Mouse (Mus musculus): ENCODE measurements around the gene Tmem30b. TPM values are rescaled to one million over a fixed set of nuclear protein-coding genes. Genes with fewer than 3 reads are reported as not detected.

Gene Tmem30b
- polyA plus RNA-seq, 1 experiment from 2014 or later: 38.6 TPM

GRCm38 (mm10) chr12:73516516-73516915 lies 29.7 kb downstream of the Tmem30b start:
- no peaks in the 10 kb centered on the region for H3K36me3 ChIP-seq (ENCODE audit: control insufficient read depth, insufficient read depth, low read length)
- H3K4me3 ChIP-seq (replicated peaks; ENCODE audit: low read length): no peak overlapping the region
- no peak overlapping the region for H3K4me2 ChIP-seq (ENCODE audit: low read depth, low read length)
- H3K9me3 ChIP-seq (replicated peaks; ENCODE audit: control insufficient read depth, low read length): no peaks in the 10 kb centered on the region
- H3K27me3 ChIP-seq (ENCODE audit: control insufficient read depth, insufficient read depth, low read length): no peaks in the 10 kb centered on the region
- H3K9ac ChIP-seq (ENCODE audit: low read length): no peak overlapping the region
- H3K27ac ChIP-seq (ENCODE audit: low read length): no peak overlapping the region
- ATAC-seq (ENCODE audit: insufficient read depth, low FRiP score): no peak
- H3K4me1 ChIP-seq (ENCODE audit: control insufficient read depth, insufficient read depth, low read length): peaks cover 3% of the 10 kb centered on the region; the same call in 1 of the 2 replicates
- WGBS: 88% methylated on average over 8 of the region's 8 CpGs

DNA sequence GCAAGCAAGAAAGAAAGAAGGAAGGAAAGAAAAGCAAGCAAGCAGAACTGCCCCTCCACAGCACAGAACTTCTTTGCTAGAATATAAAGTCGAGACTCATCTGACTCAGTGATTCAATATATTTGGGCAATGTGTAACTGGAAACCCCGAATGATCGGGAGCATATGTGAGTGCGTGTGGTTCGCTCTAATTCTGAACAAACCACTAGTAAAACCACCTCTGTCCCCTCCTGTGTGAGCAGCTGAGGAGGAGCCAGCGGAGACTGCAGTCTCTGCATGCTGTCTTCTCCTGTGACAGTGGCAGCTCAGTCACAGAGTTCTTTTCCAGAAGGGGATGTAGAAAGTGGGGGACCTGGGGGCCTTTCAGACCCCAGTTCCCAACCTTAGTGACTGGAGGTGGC lies 31.5 kb downstream of the Tmem30b start:
- H3K4me2 ChIP-seq (ENCODE audit: low read depth, low read length): no peak overlapping the region
- no peaks in the 10 kb centered on the region for H3K27me3 ChIP-seq (ENCODE audit: control insufficient read depth, insufficient read depth, low read length)
- H3K27ac ChIP-seq (ENCODE audit: low read length): no peak overlapping the region
- no peaks in the 10 kb centered on the region for H3K36me3 ChIP-seq (ENCODE audit: control insufficient read depth, insufficient read depth, low read length)
- no peak for ATAC-seq (ENCODE audit: insufficient read depth, low FRiP score)
- 64% methylated on average over 6 of the region's 6 CpGs for WGBS
- H3K4me3 ChIP-seq (replicated peaks; ENCODE audit: low read length): no peak overlapping the region
- no peaks in the 10 kb centered on the region for H3K9me3 ChIP-seq (replicated peaks; ENCODE audit: control insufficient read depth, low read length)
- no peak overlapping the region for H3K9ac ChIP-seq (ENCODE audit: low read length)
- 0 out of 2 replicates have a peak, but pooled peaks cover 3% of the 10 kb centered on the region for H3K4me1 ChIP-seq (ENCODE audit: control insufficient read depth, insufficient read depth, low read length)

GRCm38 (mm10) chr12:73513958-73514357 lies 32.2 kb downstream of the Tmem30b start:
- Histone ChIP-seq H3K4me1 (ENCODE audit: control insufficient read depth, insufficient read depth, low read length) (0 out of 2 replicates have a peak, but pooled peaks cover 3% of the 10 kb centered on the region), H3K9me3 (replicated peaks; ENCODE audit: control insufficient read depth, low read length) (no peaks in the 10 kb centered on the region), H3K27me3 (ENCODE audit: control insufficient read depth, insufficient read depth, low read length) (0 out of 2 replicates have a peak, but pooled peaks cover 5% of the 10 kb centered on the region), H3K36me3 (ENCODE audit: control insufficient read depth, insufficient read depth, low read length) (no peaks in the 10 kb centered on the region), H3K4me3 (replicated peaks; ENCODE audit: low read length) (no peak overlapping the region), H3K4me2 (ENCODE audit: low read depth, low read length) (no peak overlapping the region), H3K27ac (ENCODE audit: low read length) (no peak overlapping the region), H3K9ac (ENCODE audit: low read length) (no peak overlapping the region)
- no peak for ATAC-seq (ENCODE audit: insufficient read depth, low FRiP score)
- whole genome bisulfite sequencing: 83% methylated on average over 10 of the region's 10 CpGs

- H3K27me3 ChIP-seq (ENCODE audit: control insufficient read depth, insufficient read depth, low read length): 0 out of 2 replicates have a peak, but pooled peaks cover 5% of the 10 kb centered on the region
- no peak overlapping the region for H3K27ac ChIP-seq (ENCODE audit: low read length)
- H3K9me3 ChIP-seq (replicated peaks; ENCODE audit: control insufficient read depth, low read length): no peaks in the 10 kb centered on the region
- no peaks in the 10 kb centered on the region for H3K36me3 ChIP-seq (ENCODE audit: control insufficient read depth, insufficient read depth, low read length)
- H3K4me2 ChIP-seq (ENCODE audit: low read depth, low read length): no peak overlapping the region
- no peaks in the 10 kb centered on the region for H3K4me1 ChIP-seq (ENCODE audit: control insufficient read depth, insufficient read depth, low read length)
- WGBS: 83% methylated on average over 16 of the region's 16 CpGs
- no peak overlapping the region for H3K4me3 ChIP-seq (replicated peaks; ENCODE audit: low read length)
- ATAC-seq (ENCODE audit: insufficient read depth, low FRiP score): no peak
- H3K9ac ChIP-seq (ENCODE audit: low read length): no peak overlapping the region
These were observed 34.6 kb downstream of the Tmem30b start for GRCm38 (mm10) chr12:73511467-73512047.

GRCm38 (mm10) chr12:73507105-73507504 lies 39.1 kb downstream of the Tmem30b start:
- H3K4me3 ChIP-seq (replicated peaks; ENCODE audit: low read length): peak overlapping the region; percentile 9; the same call in 1 of the 2 replicates
- 52% methylated on average over 14 of the region's 14 CpGs for WGBS
- peak overlapping the region; percentile 59 for H3K27ac ChIP-seq (ENCODE audit: low read length)
- peak overlapping the region; percentile 38 for H3K4me2 ChIP-seq (ENCODE audit: low read depth, low read length)
- ATAC-seq (ENCODE audit: insufficient read depth, low FRiP score): peak; percentile 77
- no peaks in the 10 kb centered on the region for H3K9me3 ChIP-seq (replicated peaks; ENCODE audit: control insufficient read depth, low read length)
- peaks cover 5% of the 10 kb centered on the region; the same call in 1 of the 2 replicates for H3K27me3 ChIP-seq (ENCODE audit: control insufficient read depth, insufficient read depth, low read length)
- H3K9ac ChIP-seq (ENCODE audit: low read length): no peak overlapping the region
- no peaks in the 10 kb centered on the region for H3K36me3 ChIP-seq (ENCODE audit: control insufficient read depth, insufficient read depth, low read length)
- H3K4me1 ChIP-seq (ENCODE audit: control insufficient read depth, insufficient read depth, low read length): no peaks in the 10 kb centered on the region

DNA sequence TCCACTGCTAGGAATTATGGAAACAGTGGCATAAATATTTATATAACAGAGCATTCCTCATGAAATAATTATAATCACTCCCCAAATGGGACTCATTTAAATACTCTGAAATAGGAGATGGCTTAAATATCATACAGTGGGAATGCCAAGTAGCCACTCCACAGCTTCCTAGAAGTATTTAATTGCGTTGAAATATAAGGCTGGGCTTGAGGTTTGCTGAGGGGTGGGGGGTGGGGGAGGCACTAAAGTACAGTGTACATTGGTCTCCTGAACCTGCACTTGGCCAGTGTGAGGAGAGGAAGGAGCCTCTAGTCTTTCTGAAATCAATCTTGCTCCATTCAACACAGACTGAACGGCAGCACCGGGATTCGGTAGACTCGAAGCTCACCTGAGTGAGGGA lies 39.5 kb downstream of the Tmem30b start:
- WGBS: 53% methylated on average over 5 of the region's 5 CpGs
- H3K27me3 ChIP-seq (ENCODE audit: control insufficient read depth, insufficient read depth, low read length): peaks cover 5% of the 10 kb centered on the region; the same call in 1 of the 2 replicates
- H3K9ac ChIP-seq (ENCODE audit: low read length): no peak overlapping the region
- no peaks in the 10 kb centered on the region for H3K4me1 ChIP-seq (ENCODE audit: control insufficient read depth, insufficient read depth, low read length)
- H3K4me3 ChIP-seq (replicated peaks; ENCODE audit: low read length): peak overlapping the region; percentile 9; the same call in 1 of the 2 replicates
- H3K9me3 ChIP-seq (replicated peaks; ENCODE audit: control insufficient read depth, low read length): no peaks in the 10 kb centered on the region
- peak overlapping the region; percentile 59 for H3K27ac ChIP-seq (ENCODE audit: low read length)
- ATAC-seq (ENCODE audit: insufficient read depth, low FRiP score): no peak
- no peaks in the 10 kb centered on the region for H3K36me3 ChIP-seq (ENCODE audit: control insufficient read depth, insufficient read depth, low read length)
- peak overlapping the region; percentile 38 for H3K4me2 ChIP-seq (ENCODE audit: low read depth, low read length)

GRCm38 (mm10) chr12:73500689-73501326 lies 45.4 kb downstream of the Tmem30b start:
- H3K27ac ChIP-seq (ENCODE audit: low read length): no peak overlapping the region
- no peak for ATAC-seq (ENCODE audit: insufficient read depth, low FRiP score)
- 42% methylated on average over 5 of the region's 5 CpGs for WGBS
- no peaks in the 10 kb centered on the region for H3K36me3 ChIP-seq (ENCODE audit: control insufficient read depth, insufficient read depth, low read length)
- no peak overlapping the region for H3K4me2 ChIP-seq (ENCODE audit: low read depth, low read length)
- H3K4me3 ChIP-seq (replicated peaks; ENCODE audit: low read length): no peak overlapping the region
- H3K27me3 ChIP-seq (ENCODE audit: control insufficient read depth, insufficient read depth, low read length): no peaks in the 10 kb centered on the region; the same call in 1 of the 2 replicates
- H3K9ac ChIP-seq (ENCODE audit: low read length): no peak overlapping the region
- H3K4me1 ChIP-seq (ENCODE audit: control insufficient read depth, insufficient read depth, low read length): no peaks in the 10 kb centered on the region
- no peaks in the 10 kb centered on the region for H3K9me3 ChIP-seq (replicated peaks; ENCODE audit: control insufficient read depth, low read length)

DNA sequence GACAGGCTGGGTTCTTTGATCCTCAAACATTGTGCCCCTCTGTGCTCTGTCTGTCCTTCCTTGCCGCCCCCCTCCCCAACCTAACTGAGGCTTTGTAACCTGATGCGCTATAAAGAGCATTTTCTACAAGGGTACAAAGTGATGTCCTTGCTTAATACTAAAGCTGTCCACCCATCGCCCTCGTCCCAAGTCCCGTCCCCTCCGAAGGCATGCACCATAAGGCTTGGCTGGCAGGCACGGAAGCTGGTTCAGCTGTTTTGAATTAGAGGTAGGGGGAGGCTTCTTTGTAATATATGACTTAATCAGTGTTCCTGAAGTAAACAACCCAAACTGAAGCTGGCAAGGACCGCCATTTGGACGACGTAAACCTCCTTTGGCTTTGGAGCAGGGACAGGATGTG lies 51.0 kb downstream of the Tmem30b start:
- H3K4me1 ChIP-seq (ENCODE audit: control insufficient read depth, insufficient read depth, low read length): no peaks in the 10 kb centered on the region
- H3K9ac ChIP-seq (ENCODE audit: low read length): no peak overlapping the region
- no peaks in the 10 kb centered on the region for H3K9me3 ChIP-seq (replicated peaks; ENCODE audit: control insufficient read depth, low read length)
- no peaks in the 10 kb centered on the region for H3K27me3 ChIP-seq (ENCODE audit: control insufficient read depth, insufficient read depth, low read length)
- H3K4me2 ChIP-seq (ENCODE audit: low read depth, low read length): no peak overlapping the region
- no peaks in the 10 kb centered on the region for H3K36me3 ChIP-seq (ENCODE audit: control insufficient read depth, insufficient read depth, low read length)
- no peak overlapping the region for H3K4me3 ChIP-seq (replicated peaks; ENCODE audit: low read length)
- ATAC-seq (ENCODE audit: insufficient read depth, low FRiP score): no peak
- no peak overlapping the region for H3K27ac ChIP-seq (ENCODE audit: low read length)
- WGBS: 78% methylated on average over 10 of the region's 10 CpGs

DNA sequence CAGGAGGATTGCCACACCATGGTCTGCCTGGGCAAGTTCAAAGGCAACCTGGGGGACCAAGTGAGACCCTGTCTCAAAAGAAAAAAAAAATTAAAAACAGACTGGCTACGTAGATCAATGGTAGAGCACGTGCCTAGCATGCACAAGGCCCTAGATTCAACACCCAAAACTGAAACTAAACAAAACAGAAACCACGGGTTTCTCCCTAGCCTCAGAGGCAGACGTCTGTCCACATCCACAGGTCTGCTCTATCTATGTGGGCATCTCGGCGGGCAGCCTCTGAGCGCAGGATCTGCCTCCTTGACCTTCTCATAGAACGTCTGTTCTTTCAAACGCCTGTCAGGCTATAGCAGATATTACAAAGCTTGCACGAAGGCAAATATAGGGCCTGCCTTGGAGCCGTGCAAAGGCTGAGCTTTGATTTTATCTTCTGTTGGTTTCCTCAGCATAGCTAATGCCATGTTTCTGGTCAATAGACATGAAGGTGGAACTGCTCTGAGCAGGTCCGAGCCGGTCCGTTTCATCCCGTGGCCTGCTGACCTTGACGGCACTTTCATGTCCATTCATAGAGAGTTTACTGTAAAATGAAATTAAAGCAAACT lies 52.2 kb downstream of the Tmem30b start:
- Histone ChIP-seq H3K9ac (ENCODE audit: low read length) (no peak overlapping the region), H3K27ac (ENCODE audit: low read length) (no peak overlapping the region), H3K4me2 (ENCODE audit: low read depth, low read length) (no peak overlapping the region), H3K27me3 (ENCODE audit: control insufficient read depth, insufficient read depth, low read length) (no peaks in the 10 kb centered on the region), H3K9me3 (replicated peaks; ENCODE audit: control insufficient read depth, low read length) (no peaks in the 10 kb centered on the region), H3K4me3 (replicated peaks; ENCODE audit: low read length) (no peak overlapping the region), H3K36me3 (ENCODE audit: control insufficient read depth, insufficient read depth, low read length) (no peaks in the 10 kb centered on the region), H3K4me1 (ENCODE audit: control insufficient read depth, insufficient read depth, low read length) (no peaks in the 10 kb centered on the region)
- no peak for ATAC-seq (ENCODE audit: insufficient read depth, low FRiP score)
- WGBS: 80% methylated on average over 16 of the region's 16 CpGs
